Mouse (Mus musculus) small intestine, adult 10 weeks (tissue): Measurements from ENCODE around the gene Ankrd53. TPM values are rescaled to one million over a fixed set of nuclear protein-coding genes. Genes with fewer than 3 reads are reported as not detected.

Source experiments
- polyA plus RNA-seq: library from polyadenylated mRNA; stranded (reverse); fragments of 350-450 nt; fragmentation: Illumina TruSeq; extraction: RNeasy Lipid Tissue Mini Kit (QIAGEN cat#74804); gene quantifications from one replicate; pipeline ENCODE4 v1.2.3, GENCODE M21; 2014; ENCODE audit warnings: low replicate concordance

Ankrd53 gene
- polyA plus RNA-seq = not detected

DNA sequence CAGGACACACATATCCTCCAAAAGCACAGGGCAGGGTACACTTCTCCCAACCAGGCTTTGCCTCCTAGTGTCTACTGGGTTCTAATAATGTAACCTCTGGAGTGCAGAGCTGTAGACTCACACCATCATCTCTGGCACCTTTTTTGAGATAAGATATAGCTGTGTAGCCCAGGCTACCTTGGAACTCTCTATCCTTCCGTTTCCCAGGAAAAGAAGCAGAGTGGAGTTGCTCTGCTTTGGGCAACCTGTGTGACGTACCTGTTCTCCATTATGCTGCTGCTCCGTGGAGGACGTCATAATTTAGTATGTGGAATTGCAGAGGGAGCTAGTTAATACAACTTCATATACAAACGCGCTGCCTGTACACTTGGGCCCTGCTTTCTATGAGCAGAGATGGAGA lies at the start of gene Ankrd53:
Ankrd53 (plus strand) TSS at position 301 of the 400 bp plus-strand sequence.

DNA sequence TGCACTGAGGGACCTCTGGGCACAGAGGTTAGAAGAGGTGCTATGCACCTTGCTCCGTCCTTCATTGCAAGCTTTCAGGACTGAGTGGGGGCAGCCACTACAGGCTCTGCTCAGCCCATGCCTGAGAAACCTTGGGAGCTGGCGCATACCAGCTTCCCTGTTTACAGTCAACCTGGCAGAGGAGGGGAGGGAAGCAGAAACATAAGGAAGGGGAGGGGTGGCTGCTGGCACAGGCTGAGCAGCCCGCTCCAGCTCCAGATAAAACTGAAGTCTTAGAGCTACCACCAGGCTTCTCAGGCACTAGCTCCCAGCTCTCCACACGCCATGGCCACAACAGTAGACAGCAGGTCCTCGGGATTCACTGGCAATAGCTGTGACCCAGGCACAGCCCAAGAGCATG lies 19.7 kb upstream of the Ankrd53 start, which contains the start of gene Atp6v1b1:
Atp6v1b1 (plus strand) TSS at position 230 of the 400 bp plus-strand sequence.

DNA sequence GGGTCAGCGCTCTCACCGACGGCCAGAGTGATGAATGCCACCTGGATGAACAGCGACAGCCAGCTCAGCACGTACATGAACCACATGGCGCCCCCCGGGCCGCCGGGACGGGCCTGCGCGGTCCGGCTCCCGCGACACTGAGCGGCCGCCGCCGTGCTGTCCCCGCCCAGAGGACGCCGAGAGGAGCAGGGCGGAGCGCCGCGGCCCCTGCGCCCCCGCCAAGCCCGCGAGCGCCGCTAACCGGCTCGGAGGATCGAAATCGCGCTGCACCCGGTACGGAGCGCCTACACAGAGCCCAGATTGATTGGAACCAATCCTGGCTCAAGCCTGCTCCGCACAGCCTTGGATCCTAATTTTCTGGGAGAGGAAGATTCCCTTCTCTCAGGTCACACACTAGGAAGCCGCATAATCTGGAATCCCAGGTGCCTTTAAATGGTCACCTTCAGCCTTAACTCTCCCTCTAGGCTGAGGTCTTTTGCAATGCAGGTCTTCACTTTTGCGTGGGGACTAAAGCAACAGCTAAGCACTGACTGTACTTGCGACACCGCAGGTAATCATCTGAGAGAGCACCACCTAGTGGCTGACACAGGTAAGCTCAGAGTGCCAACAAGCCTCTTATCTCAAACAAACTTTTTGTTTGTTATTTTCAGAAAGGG lies 13.3 kb downstream of the Ankrd53 start, which contains the start of gene Tex261:
Tex261 (minus strand) TSS at position 176 of the 656 bp plus-strand sequence.

DNA sequence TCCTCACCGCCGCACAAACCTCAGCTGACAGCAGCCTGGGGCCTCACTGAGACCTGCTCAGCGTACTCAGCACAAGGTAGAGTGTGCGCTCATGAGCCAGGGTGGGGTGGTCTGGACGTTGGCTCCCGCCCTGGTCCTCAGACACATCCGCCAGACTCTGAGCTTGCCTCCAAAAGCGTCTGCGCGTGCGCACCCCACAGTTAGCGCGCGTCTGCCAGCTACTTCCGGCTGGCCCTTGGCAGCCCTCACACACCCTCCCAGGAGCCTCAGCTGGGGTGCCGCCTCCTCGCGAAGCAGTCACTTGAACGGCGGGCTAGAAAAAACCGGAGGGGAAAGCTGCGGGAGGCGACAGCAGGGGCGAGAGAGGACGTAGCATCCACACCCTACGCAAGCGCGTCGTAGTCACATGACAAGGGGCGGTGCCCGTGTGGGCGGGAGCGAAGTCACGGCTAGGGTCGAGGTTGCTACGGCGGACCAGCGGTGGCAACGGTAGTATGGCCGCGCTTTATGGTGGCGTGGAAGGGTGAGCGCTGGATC lies 32.4 kb downstream of the Ankrd53 start, which contains the start of gene Nagk:
Nagk (plus strand) TSS at position 223 of the 537 bp plus-strand sequence.

Other genes starting within 250 kb of the Ankrd53 start
- gene Actg2, start 226.4 kb upstream of the Ankrd53 start, polyA plus RNA-seq = 19.4 TPM
- 68.6 TPM for gene Stambp, start 189.9 kb upstream of the Ankrd53 start, polyA plus RNA-seq
- not detected for gene Clec4f, start 106.5 kb upstream of the Ankrd53 start, polyA plus RNA-seq
- not detected for gene Cd207, start 84.8 kb upstream of the Ankrd53 start, polyA plus RNA-seq
- not detected for gene Vax2, start 51.4 kb upstream of the Ankrd53 start, polyA plus RNA-seq
- not detected for gene Atp6v1b1, start 19.7 kb upstream of the Ankrd53 start, polyA plus RNA-seq
- gene Tex261, start 13.2 kb downstream of the Ankrd53 start, polyA plus RNA-seq = 26.1 TPM
- gene Nagk, start 32.3 kb downstream of the Ankrd53 start, polyA plus RNA-seq = 7.1 TPM
- 14.0 TPM for gene Paip2b, start 69.1 kb downstream of the Ankrd53 start, polyA plus RNA-seq
- gene Zfp638, start 104.5 kb downstream of the Ankrd53 start, polyA plus RNA-seq = 170 TPM
- gene Dysf, start 245.9 kb downstream of the Ankrd53 start, polyA plus RNA-seq = 0.19 TPM